Mouse (Mus musculus): ENCODE results near the gene Fbxl2.
"Not testable (repeated sequence)": the region's sequence is repeated elsewhere in the genome, so short reads cannot be mapped to it uniquely, and the experiment has no call there.

DNA sequence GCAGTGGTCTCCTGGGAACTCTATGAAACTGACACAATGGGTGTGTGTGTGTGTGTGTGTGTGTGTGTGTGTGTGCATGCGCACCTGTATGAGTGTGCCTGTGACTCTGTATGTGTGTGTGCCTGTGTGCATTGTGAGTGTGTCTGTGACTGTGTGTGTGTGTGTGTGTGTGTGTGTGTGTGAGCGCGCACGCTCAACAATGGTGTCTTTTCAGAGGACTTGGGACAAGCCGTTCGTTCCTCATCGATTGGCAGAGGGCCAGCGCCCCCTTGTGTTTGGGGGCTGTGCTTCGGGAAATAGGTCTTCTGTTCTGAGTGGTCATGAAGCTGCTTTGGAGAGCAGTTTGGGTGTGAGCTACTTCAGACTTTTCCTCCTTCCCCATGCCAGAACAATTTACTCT, 46.2 kb upstream of the Fbxl2 start:
- TF ChIP-seq MAX (IDR thresholded peaks at IDR 0.05; ENCODE audit: low read depth); POLR2A (IDR thresholded peaks at IDR 0.05; ENCODE audit: insufficient read length, low read depth); MYOD1 (IDR thresholded peaks at IDR 0.05; ENCODE audit: control insufficient read depth in 1 of 3, insufficient read length in 2 of 3, low read depth in 2 of 3); USF1 (IDR thresholded peaks at IDR 0.05; ENCODE audit: low read depth); REST (IDR thresholded peaks at IDR 0.05; ENCODE audit: insufficient read depth, insufficient read length); MYOG (IDR thresholded peaks at IDR 0.05; ENCODE audit: control insufficient read depth in 1 of 3, insufficient read depth in 1 of 3, insufficient read length in 2 of 3, low read depth in 2 of 3): not testable (repeated sequence)

Data from myocyte (in vitro differentiated cells).